Mouse (Mus musculus): ENCODE data around the gene Psd.

Gene Psd

DNA sequence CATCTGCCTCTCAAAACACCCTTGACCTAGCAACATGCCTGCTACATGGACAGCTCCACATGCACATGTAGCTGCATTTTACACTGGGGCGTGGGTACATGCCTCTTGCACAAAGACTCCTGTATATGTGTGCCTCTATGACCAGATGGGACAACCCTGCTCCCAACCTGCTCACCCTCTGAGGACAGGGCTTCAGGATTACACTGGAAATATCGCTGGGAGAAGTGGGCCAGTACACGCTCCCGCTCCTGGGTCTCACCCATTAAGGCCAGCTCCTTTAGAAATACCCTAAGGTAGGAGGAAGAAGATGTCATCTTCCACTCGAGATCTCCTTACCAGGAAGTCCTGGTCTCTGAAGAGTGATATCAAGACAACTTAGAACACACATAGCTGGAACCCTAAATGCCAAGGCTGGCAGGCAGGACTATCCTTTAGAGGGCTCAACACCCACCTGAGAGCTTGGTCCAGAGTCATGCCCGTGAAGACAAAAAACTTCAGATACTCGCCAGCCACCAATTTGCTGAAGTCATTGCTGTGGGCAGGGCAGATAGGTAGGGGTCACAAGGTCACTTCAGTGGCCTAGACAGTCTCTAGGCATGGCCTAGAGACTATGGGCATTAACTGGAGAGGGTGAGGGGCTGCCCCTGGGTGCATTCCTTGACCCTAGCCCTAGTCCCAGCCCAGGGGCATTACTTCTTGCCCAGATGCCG, 6.7 kb downstream of the Psd start:
- no peak for DNase-seq

- DNase-seq, result peak; percentile 81 to 87
These were observed 8.2 kb downstream of the Psd start for GRCm38 (mm10) chr19:46318586-46319378.

DNA sequence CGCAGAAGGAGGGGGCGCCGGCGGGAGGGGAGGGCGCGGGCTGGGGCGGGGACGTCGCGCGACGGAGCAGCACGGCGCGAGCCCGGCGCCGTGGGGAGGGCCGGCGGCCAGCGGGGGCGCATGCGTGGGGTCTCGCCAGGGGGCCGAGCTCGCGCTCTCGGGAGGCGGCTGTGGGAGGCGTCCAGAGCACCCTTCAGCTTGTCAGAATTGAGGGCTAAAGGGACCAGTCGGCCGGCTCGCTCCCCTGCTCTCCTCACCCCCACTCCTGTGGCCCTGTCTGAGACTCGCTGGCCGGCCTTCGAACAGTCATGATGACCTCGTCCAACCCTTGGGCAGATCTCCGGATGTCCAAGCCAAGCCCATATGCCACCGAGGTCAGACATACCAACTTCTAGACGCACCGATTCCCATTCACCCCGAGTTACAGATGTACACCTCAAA, 8.9 kb downstream of the Psd start:
- peak; percentile 58 to 60 for DNase-seq

GRCm38 (mm10) chr19:46317546-46317885, 9.4 kb downstream of the Psd start:
- peak in 1 of 2 experiments; percentile 40 for DNase-seq

DNA sequence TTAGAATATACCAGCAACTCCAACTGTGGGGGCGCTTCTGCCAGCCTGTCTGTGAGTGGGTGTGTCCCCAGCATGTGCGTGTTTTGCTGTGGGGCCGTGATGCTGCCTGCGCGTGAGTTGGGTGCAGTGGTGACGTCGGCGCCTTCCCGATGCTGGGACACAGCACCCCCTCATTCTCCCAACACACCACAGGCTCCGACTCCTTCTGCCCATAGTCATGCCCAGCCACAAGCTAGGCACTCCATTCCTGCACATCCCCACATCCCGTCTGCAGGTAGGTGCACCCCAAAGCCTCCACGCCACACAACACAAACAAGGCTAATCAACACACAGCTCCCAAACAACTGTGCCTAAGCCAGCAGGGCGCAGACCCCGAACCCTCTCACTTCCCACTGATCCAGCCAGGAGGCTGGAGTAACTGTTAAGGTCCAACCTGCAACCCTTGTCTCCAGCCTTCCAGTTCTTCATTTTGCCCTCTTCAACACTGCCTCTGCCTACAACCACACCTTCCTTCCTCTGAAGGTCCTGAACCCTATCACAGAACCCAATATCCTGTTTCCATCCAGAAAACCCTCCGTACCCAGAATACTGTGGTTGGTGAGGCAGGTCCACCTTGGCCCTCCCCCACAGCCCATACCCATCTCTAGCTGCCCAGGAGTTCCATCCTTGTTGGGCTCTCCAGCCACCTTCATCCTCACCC, 10.0 kb downstream of the Psd start:
- no peak for DNase-seq

DNA sequence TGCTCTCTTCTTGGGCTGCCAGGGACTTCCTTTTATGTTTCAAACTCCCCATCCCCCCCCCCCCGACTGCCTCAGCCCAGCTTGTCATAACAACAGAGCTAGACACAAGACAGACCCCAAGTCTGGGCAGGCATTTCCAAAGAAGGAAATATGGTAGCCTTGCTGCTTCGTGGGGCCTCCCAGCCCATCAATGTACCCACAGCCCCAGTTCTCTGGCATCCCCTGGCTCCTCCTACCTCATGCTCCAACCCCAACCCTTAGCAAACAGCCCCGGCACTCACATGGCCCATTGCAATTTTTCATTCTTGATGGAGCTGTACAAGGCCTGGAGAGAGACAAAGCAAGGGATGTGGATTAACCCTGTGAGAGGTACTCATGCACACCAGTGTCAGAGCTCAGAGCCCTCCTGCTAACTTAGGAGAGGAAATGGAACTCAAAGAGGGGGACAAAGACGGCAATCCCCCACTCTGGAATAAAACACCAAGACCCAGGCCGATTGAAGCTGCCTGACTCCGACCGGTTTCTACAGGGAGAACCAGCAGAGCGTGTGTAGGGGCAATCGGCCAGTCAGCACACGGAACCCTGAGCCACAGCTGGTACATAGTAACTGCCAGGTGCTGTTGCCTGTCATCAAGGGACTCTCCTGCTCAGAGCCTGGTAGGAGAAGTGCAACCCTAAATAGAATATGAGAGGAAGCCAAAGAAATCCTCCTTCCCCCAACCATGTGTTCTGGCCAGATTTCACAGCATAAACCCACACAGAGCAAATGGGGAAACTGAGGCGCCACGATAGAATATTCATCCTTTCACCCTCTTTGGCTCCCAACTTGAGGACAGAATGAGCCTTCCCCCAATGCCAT, 11.0 kb downstream of the Psd start:
- DNase-seq, result no peak

DNA sequence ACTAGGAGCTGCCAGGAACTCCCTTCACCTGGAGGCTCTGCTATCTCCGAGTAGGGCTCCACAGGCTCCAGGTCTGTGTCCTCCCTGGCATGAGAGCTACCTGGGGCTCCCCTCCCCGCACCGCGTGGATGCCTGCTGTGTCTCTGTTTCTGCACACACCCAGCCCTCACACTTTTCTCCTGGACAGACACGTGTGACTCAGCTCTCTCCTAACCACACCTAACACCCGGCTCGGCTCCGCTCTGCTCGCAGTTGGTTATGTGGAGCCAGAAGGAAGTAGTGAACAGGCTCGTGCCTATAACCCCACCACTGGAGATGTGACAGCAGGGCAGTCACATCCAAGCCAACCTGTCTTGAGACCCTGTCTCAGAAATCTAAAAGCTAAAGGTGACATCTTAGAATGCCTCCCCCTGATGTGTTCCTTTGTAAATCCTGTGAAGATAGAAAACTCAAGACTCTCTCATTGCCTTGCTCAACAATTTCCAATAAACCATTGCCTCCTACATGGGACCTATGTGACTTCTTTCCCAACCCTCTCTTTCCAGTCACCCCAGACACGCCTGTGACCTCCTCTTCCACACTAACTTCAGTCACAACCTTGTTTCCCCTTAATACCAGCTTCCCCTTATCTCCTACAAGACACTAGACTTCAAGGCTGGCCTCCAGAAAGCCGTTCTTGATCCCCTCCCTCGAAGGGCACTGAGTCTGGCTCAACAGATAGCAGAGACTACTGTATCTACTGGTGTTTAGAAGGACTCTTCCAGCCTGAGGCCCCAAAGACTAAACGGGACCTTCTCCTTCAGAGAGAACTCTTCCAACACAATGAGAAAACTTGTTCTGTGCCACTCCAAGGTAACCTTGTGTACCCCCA, 11.8 kb downstream of the Psd start:
- no peak for DNase-seq

DNA sequence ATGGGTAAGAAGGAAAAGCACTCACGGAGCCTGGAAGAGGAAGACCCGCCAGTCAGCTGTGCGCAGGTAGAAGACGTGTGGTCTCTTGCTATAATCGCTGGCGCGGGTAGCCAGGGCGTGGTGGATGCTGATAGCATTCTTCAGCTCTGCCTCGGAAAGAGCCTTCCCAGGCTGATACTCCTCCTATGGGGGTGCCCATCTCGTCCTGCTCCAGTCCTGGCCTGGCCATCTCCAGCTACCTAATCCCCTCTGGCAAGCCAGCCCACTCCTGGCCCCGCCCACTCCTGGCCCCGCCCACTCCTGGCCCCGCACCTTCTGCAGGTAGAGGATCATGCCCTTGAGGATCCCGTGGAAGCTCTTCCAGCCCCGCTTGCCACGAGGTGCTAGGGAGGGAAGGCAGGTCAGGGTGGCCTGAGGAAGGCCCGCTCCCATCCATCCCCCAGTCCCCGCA, 12.8 kb downstream of the Psd start:
- peak; percentile 56 to 60 for DNase-seq

DNA sequence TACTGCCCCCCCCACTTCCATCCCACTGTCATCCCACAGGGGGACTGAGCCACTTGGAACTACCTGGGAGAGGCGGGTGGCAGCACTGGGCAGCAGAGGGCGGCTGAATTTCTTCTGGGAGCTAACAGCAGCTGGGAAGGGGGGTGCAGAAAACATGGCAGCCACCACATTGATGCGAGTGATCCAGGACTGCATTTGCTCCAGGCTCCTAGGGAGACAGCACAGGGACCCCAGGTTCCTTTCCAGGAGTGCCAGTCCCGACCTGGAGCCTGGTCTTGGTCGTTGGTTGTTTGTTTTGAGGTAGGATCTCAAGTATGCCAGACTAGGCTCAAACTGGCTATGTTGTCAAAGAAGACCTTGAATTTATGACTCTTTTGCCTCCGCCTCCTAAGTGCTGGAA, 13.4 kb downstream of the Psd start:
- DNase-seq, result no peak

DNA sequence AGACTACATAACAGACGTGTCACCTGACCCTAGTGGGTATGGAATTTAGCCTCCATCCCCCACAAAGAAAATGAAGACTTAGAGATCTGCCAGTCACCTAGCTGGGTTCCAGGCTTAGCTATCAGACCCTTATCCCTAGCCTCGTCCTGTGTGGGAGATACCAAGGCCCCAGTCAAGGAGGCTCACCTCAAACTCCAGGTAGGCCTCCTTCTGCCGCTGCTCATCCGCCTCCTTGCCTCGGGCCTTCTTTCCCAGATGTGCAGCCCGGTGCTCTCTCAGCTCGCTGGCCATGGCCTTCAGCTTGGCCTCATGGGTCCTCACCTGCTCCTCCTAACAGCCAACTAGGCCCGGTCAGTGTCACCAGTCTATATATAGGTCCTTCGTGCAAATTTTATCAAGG, 13.8 kb downstream of the Psd start:
- DNase-seq, result no peak

DNA sequence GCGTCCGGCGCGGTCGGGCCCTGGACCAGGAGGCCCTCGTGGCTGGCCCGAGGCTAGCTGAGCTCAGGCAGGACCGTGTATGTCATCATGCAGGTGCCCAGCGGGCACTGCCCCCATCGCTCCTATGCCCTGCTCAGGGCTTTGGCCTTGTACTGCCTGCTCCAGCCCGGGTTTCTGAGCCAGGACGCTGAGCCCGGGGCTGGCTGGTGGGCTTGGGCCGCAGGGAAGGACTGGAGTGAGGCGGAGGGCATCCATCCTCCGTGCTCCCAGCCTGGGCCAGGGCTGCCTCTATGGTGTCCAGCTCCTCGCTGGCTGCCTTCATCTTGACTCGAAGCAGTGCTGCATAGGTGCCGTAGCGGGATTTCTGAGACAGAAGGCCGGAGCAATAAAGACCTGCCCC, 14.4 kb downstream of the Psd start:
- DNase-seq, result no peak

- DNase-seq, result no peak
These were observed 15.6 kb downstream of the Psd start for GRCm38 (mm10) chr19:46311341-46311740.

DNA sequence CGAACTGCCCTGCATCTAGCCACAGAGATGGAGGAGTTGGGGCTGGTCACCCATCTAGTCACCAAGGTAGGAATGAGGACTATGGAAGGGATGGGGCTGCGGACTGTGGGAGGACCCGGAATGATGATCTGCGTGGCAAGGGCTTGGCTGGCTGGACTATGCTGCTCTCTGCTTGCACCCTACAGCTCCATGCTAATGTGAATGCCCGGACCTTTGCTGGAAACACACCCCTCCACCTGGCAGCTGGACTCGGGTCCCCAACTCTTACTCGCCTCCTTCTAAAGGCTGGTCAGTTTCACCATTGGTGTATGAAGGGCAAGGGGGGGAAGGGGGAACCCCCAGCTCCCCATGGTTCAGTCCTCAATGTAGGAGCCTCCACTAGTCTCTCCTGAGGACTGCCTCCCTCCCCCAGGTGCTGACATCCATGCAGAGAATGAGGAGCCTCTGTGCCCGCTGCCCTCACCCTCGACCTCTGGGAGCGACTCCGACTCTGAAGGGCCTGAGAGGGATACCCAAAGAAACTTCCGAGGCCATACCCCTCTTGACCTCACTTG, 16.6 kb downstream of the Psd start:
- DNase-seq, result no peak

DNA sequence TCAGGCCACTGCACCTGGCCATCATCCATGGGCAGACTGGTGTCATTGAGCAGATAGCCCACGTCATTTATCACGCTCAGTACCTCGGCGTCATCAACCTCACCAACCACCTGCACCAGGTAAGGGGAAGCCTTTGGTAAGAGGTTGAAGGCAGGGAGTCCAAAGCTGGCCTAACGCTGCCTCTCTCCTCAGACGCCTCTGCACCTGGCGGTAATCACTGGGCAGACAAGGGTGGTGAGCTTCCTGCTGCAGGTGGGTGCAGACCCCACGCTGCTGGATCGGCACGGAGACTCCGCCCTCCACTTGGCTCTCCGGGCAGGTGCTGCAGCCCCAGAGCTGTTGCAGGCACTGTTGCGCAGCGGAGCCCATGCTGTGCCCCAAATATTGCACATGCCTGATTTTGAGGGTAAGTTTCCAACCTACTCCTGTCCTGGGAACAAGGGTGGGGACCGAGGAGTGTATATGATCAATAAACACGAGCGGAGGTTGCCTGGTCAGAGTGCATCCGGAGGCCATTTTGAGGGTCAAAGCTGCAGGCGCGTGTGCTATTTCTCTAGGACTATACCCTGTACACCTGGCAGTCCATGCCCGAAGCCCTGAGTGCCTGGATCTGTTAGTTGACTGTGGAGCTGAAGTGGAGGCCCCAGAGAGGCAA, 17.2 kb downstream of the Psd start:
- no peak for DNase-seq

GRCm38 (mm10) chr19:46308706-46309435, 18.1 kb downstream of the Psd start:
- peak; percentile 96 for DNase-seq

DNA sequence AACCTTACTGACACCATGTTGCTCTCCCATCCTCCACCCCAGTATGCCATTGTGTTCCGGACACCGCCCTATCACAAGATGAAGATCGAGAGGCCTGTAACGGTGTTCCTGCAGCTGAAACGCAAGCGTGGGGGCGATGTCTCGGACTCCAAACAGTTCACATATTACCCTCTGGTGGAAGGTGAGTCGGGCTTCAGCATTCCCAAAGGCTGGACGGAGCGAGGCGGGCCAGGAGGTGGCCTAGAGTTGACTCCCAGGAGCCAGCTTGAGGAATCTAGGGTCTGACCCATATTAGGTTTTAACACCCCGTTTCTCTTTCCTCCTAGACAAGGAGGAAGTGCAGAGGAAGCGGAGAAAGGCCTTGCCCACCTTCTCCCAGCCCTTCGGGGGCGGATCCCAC, 18.7 kb downstream of the Psd start:
- DNase-seq, result no peak

- DNase-seq, result no peak
These were observed 19.2 kb downstream of the Psd start for GRCm38 (mm10) chr19:46307781-46308180.

DNA sequence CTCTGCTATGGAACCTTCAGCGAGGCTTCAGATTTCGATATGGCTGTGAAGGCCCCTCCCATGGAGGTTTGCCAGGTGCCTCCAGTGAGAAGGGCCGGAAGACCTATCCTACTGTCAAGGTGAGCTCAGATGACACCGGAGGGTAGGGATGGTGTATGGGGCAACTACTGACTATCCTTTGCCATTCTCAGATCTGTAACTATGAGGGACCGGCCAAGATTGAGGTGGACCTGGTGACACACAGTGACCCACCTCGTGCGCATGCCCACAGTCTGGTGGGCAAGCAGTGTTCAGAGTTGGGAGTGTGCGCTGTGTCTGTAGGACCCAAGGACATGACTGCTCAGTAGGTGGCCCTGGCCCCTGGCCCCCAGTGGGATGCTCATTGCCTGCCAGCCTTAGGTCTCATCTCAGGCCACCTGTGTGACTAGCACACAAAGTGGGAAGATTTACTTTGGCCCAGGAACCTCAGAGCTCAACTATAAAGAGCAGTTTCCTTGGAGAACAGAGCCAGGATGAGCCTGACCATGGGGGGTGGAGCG, 20.1 kb downstream of the Psd start:
- no peak for DNase-seq

DNA sequence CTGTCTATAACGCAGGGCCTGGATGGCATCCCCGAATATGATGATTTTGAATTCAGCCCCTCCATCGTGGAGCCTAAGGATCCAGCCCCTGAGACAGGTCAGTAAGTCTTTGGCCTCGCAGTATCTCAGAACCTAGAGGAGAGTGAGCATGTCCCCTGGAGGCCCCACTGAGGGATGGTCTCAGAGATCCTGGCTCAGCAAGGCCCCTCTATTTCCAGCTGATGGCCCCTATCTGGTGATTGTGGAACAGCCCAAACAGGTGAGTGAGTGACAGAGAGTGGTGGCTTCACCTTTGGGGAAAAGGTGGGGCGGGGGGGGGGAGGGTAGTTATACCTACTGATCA, 20.7 kb downstream of the Psd start:
- DNase-seq, result no peak
